Mouse (Mus musculus) kidney, adult 2 months (tissue): ENCODE data around the gene Plbd2.

Experiments used
- CTCF ChIP-seq: fragments of 200-500 bp; conservative IDR thresholded peaks from 2 replicates; pipeline ENCODE4 v1.5.1; 2011; ENCODE audit warnings: low read depth, mild to moderate bottlenecking, control low read depth, low read length, moderate library complexity, mixed read lengths; ENCODE audit not compliant: insufficient read depth, insufficient read length
- POLR2A ChIP-seq: fragments of 200-500 bp; IDR thresholded peaks from one replicate; pipeline ENCODE4 v1.6.1; 2011; ENCODE audit warnings: low read depth, low read length, control low read depth

DNA sequence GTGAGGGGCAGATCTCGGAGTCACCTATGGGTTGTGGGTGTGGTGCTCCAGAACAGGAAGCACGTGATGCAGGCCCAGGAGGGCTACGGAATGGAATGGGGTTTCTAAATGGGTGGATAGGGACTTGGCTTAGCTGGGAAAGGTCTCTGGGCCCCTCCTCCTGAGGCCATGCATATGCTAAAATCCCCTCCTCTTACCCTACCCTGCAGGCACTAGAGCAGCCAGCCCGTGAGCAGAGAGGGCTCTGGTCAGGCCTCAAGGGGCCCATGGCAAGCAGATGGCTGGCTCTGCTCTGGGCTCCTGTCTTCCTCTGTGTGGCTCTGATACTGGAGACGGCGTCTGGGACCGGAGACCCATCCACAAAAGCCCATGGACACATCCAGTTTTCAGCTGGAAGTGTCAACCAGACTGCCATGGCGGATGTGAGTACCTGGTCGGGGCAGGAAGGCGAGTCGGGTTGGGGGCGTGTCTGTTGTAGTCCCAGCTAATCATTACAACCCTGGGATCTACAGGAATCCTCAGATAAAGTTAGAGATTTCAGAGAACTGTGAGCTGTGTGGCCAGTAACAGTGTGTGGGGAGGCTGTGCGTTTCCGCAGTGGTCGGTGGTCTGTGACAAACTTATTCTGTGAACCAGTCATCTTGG is 9.6 kb upstream of the Plbd2 start:
- TF ChIP-seq POLR2A: no peak
- TF ChIP-seq CTCF: no peak
